Mouse (Mus musculus): ENCODE data around the gene Olfr668.
"Not testable (repeated sequence)": the region's sequence is repeated elsewhere in the genome, so short reads cannot be mapped to it uniquely, and the experiment has no call there.

Gene Olfr668

GRCm38 (mm10) chr7:104927957-104928356 lies at the start of gene Olfr668:
Olfr668 (minus strand) TSS chr7:104928057.
- CTCF ChIA-PET, result no interaction called here
- POLR2A ChIA-PET, result no interaction called here

DNA sequence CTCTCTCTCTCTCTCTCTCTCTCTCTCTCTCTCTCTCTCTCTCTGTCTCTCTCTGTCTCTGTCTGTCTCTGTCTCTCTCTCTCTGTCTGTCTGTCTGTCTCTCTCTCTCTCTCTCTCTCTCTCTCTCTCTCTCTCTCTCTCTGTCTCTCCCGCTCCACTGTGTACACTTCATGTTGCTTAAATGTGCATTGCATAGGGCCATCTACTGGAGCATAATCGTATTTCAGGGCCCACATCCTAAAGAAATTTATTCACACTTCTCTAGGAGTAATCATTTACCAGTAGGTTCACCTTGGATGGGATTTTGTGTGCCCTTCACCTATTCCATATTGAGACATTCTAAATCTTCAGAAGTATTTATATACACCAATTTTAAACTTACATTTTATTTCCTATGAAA lies 44.6 kb upstream of the Olfr668 start:
- CTCF ChIA-PET, POLR2A ChIA-PET: not testable (repeated sequence)

DNA sequence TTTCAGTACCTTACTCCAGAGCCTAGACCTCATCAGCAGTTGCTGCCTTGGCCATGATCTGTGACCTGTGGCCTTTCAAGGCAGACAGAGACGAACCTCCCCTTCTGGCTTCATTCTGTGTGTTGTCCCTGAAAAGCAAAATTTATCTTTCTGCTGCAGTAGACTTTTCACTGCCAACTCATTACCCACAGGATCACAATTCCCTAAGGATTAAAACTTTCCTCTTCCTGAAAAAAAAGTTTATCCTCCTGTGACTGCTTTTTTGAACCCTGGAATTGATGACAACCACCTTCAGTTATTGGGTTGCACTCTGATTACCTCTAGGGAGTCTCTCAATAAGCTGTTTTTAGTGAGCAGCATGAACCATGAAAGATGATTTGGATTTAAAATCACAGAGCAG lies 34.7 kb upstream of the Olfr668 start, which contains the start of gene Olfr670:
Olfr670 (minus strand) TSS at position 101 of the 400 bp plus-strand sequence.
- POLR2A ChIA-PET, result no interaction called here
- CTCF ChIA-PET, result interaction anchor here in 1 of 4 experiments (0.7 kb wide), 1 partner anchor 32 kb away, joined by 3 read pairs; no protein-coding TSS in a partner anchor

- CTCF ChIA-PET, POLR2A ChIA-PET: not testable (repeated sequence)
These were observed 22.4 kb upstream of the Olfr668 start for GRCm38 (mm10) chr7:104950234-104950633.

DNA sequence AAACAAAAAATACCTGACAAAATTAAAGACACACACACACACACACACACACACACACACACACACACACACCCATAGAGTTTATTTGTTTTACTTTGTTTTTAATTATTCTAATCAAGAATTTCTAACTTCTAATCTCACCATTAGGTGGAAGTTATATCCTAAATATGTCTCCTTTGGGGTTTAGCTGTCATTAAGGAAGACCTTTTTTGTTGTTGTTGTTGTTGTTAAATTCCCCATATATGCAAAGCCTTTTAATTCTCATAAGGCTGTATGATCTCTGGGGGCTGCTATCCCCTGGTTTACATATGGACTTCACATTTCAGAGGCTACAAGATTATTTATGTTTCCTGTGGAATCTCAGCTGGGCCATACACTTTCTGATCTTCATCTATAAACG lies 6.1 kb upstream of the Olfr668 start, which contains the start of gene Olfr669:
Olfr669 (plus strand) TSS at position 301 of the 400 bp plus-strand sequence.
- ChIA-PET POLR2A (interaction anchor here in 1 of 4 experiments (0.7 kb wide), 1 partner anchor 61 kb away, joined by 3 read pairs; no protein-coding TSS in a partner anchor), CTCF (interaction anchor here in 1 of 4 experiments (0.7 kb wide), 1 partner anchor 1833 kb away, joined by 4 read pairs; no protein-coding TSS in a partner anchor)

DNA sequence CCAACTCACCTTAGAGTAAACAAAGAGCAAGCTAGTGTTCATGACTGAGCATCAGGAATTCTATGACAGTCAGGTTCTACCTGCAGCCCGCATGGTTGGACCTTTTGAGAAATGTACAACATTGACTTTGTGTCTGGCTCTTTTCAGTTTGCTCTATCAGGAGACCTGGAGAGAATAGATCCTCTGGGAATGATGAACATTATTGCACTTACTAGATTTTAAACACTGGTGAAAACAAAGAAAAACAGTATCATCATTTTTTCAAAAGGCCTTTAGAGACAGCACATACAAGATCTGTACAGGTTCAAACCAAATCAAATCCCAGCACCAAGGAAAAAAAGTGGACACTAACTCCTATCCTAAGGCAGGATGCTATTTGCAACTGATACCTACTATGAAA lies 6.5 kb downstream of the Olfr668 start, which contains the start of gene Olfr667:
Olfr667 (minus strand) TSS at position 101 of the 400 bp plus-strand sequence.
- ChIA-PET CTCF (no interaction called here), POLR2A (no interaction called here)

- ChIA-PET POLR2A (no interaction called here), CTCF (no interaction called here)
These were observed 32.0 kb downstream of the Olfr668 start, which contains the start of gene Olfr666 for GRCm38 (mm10) chr7:104895852-104896251. Olfr666 (minus strand) TSS chr7:104895952.

- POLR2A ChIA-PET, result no interaction called here
These were observed 50.1 kb downstream of the Olfr668 start, which contains the start of gene Olfr665 for GRCm38 (mm10) chr7:104877731-104878130. Olfr665 (plus strand) TSS chr7:104878031.

More at GRCm38 (mm10) chr7:104877731-104878130, 50.1 kb downstream of the Olfr668 start, which contains the start of gene Olfr665:
- CTCF ChIA-PET, result no interaction called here
